Mouse (Mus musculus): ENCODE data around the gene Plcd3.

DNA sequence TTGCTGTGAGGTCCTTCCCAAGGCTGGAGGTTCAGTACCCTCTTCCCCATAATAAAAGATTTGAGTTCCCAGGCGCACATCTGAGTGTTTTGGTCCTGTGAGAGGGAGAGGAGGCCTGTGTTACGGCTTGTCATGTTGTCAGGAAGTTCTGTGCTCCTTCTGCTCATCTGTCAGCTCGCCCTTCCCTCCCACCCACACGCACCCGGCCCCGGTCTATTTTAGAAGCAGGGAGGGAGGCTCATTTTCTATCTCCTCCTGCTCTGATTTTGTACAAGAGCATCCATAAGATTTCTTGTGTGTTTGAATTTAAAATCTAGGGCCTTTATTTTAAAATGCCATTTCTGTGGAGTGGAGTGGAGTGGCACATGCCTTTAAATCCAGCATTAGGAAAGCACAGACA is 63.4 kb downstream of the Plcd3 start:
- no peak for TF ChIP-seq ZMIZ1 (IDR thresholded peaks at IDR 0.05; ENCODE audit: low read depth, low read length)
- no peak for TF ChIP-seq CTCF (IDR thresholded peaks at IDR 0.05 in 2 of 3, conservative IDR thresholded peaks at IDR 0.05 in 1 of 3; ENCODE audit: control insufficient read depth in 1 of 3, insufficient read depth in 1 of 3, low read depth in 2 of 3, low read length in 3 of 3, poor library complexity in 1 of 3, severe bottlenecking in 1 of 3)
- no peak for TF ChIP-seq MEF2A (IDR thresholded peaks at IDR 0.05; ENCODE audit: extremely low read depth, insufficient replicate concordance, low read depth, low read length, poor library complexity, severe bottlenecking)
- TF ChIP-seq ZKSCAN1 (IDR thresholded peaks at IDR 0.05; ENCODE audit: low read depth, low read length) = no peak
- no peak for TF ChIP-seq MAFK (IDR thresholded peaks at IDR 0.05; ENCODE audit: borderline replicate concordance, low read depth, low read length)
- TF ChIP-seq RCOR1 (IDR thresholded peaks at IDR 0.05; ENCODE audit: low read depth, low read length) = no peak
- TF ChIP-seq UBTF (IDR thresholded peaks at IDR 0.05; ENCODE audit: borderline replicate concordance, insufficient read depth, low read depth, low read length) = no peak
- TF ChIP-seq POLR2A (IDR thresholded peaks at IDR 0.05; ENCODE audit: control insufficient read depth in 1 of 2, insufficient read depth in 1 of 2, low read depth in 1 of 2, low read length in 2 of 2, poor library complexity in 1 of 2) = no peak
- TF ChIP-seq CHD2 (IDR thresholded peaks at IDR 0.05; ENCODE audit: low read length) = no peak
- no peak for TF ChIP-seq ZC3H11A (IDR thresholded peaks at IDR 0.05; ENCODE audit: low read depth, low read length)
- no peak for TF ChIP-seq POLR2AphosphoS2 (IDR thresholded peaks at IDR 0.05; ENCODE audit: low read length)
- no peak for TF ChIP-seq EP300 (IDR thresholded peaks at IDR 0.05; ENCODE audit: low read depth in 1 of 2, low read length in 2 of 2)
- TF ChIP-seq GATA1 (IDR thresholded peaks at IDR 0.05; ENCODE audit: low read depth, low read length) = no peak
